Mouse (Mus musculus): ENCODE data around the gene Papolb. TPM values are rescaled to one million over a fixed set of nuclear protein-coding genes. Genes with fewer than 3 reads are reported as not detected.

Papolb gene
- polyA plus RNA-seq, 1 experiment from 2014 or later = 0.27 TPM

DNA sequence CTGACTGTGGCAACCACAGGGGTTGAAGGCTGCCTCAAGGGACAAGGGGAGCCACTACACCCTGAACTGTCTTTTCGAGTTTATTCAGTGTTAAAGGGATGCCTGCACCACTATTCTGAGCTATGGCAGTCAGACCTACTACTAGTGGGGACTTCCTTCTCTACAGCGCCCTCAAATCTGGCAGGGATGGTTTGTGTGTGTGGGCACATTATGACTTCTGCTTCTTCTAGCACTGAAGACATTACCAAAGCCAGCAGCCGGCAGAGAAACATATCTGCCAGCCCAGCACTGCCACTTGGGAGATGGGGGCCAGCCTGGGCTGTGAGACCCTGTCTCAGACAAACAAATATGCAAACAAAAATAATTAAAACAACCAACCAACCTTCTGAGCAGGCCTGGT lies 25.7 kb downstream of the Papolb start:
- H3K9ac ChIP-seq (replicated peaks; ENCODE audit: low read depth, low read length) = no peak overlapping the region
- H3K4me3 ChIP-seq (replicated peaks; ENCODE audit: low read length) = no peak overlapping the region
- peaks cover 3% of the 10 kb centered on the region for H3K4me1 ChIP-seq (replicated peaks; ENCODE audit: control insufficient read depth, insufficient read depth, low read length)
- no peak overlapping the region for H3K4me2 ChIP-seq (ENCODE audit: low read length)
- no peak for ATAC-seq
- WGBS = 82% methylated on average over 3 of the region's 3 CpGs
- H3K36me3 ChIP-seq (ENCODE audit: control insufficient read depth, insufficient read depth) = no peaks in the 10 kb centered on the region
- H3K27me3 ChIP-seq (replicated peaks; ENCODE audit: control insufficient read depth, insufficient read depth, low read length) = no peaks in the 10 kb centered on the region
- no peak overlapping the region for H3K27ac ChIP-seq (ENCODE audit: low read length)
- no peaks in the 10 kb centered on the region for H3K9me3 ChIP-seq (ENCODE audit: control insufficient read depth, low read length)

DNA sequence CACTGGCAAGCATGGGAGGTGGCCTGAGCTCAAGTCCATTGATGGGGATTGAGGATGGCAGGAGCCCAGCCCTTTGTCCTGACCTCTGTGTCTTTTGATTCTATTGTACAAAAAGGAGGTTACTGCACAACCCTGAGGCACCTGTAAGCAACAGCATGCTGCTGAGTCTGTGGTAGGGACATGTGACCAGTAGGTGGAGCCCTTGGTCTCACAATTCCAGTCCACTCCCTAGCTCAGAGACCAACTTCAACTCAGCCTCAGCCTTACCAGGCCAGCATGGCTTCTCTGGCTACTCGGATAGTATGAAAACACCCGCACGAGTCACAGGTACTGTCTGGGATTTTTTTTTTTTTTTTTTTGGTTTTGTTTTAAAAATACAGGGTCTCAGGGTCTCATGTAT lies 27.5 kb downstream of the Papolb start:
- H3K9ac ChIP-seq (replicated peaks; ENCODE audit: low read depth, low read length) = no peak overlapping the region
- no peak overlapping the region for H3K4me2 ChIP-seq (ENCODE audit: low read length)
- H3K4me1 ChIP-seq (replicated peaks; ENCODE audit: control insufficient read depth, insufficient read depth, low read length) = no peaks in the 10 kb centered on the region
- H3K27me3 ChIP-seq (replicated peaks; ENCODE audit: control insufficient read depth, insufficient read depth, low read length) = no peaks in the 10 kb centered on the region
- WGBS = 2% methylated on average over 3 of the region's 3 CpGs
- H3K4me3 ChIP-seq (replicated peaks; ENCODE audit: low read length) = no peak overlapping the region
- no peaks in the 10 kb centered on the region for H3K36me3 ChIP-seq (ENCODE audit: control insufficient read depth, insufficient read depth)
- ATAC-seq = peak; percentile 92
- no peaks in the 10 kb centered on the region for H3K9me3 ChIP-seq (ENCODE audit: control insufficient read depth, low read length)
- H3K27ac ChIP-seq (ENCODE audit: low read length) = no peak overlapping the region

DNA sequence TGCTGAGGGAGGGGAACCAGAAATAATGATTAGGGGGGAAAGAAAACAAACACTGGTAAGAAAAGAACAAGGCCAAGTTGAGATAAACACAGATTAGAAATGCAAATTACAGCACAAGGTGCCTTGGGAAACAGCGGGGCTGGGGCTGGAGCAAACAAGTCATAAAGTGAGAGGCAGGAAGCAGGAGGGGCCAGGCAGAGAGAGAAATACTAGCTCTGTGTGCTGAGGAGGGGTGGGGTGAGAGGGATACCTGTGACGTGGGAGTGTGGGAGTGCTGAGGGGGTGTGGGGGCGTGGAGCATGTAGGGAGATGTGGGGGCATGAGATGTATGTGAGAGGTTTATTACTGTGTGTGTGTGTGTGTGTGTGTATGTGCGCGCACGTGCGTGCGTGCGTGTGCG lies 29.0 kb downstream of the Papolb start:
- no peak overlapping the region for H3K27ac ChIP-seq (ENCODE audit: low read length)
- no peaks in the 10 kb centered on the region for H3K27me3 ChIP-seq (replicated peaks; ENCODE audit: control insufficient read depth, insufficient read depth, low read length)
- no peaks in the 10 kb centered on the region for H3K36me3 ChIP-seq (ENCODE audit: control insufficient read depth, insufficient read depth)
- H3K9ac ChIP-seq (replicated peaks; ENCODE audit: low read depth, low read length) = no peak overlapping the region
- no peaks in the 10 kb centered on the region for H3K9me3 ChIP-seq (ENCODE audit: control insufficient read depth, low read length)
- 79% methylated on average over 10 of the region's 10 CpGs for WGBS
- H3K4me3 ChIP-seq (replicated peaks; ENCODE audit: low read length) = no peak overlapping the region
- ATAC-seq = no peak
- H3K4me2 ChIP-seq (ENCODE audit: low read length) = no peak overlapping the region
- H3K4me1 ChIP-seq (replicated peaks; ENCODE audit: control insufficient read depth, insufficient read depth, low read length) = no peaks in the 10 kb centered on the region

DNA sequence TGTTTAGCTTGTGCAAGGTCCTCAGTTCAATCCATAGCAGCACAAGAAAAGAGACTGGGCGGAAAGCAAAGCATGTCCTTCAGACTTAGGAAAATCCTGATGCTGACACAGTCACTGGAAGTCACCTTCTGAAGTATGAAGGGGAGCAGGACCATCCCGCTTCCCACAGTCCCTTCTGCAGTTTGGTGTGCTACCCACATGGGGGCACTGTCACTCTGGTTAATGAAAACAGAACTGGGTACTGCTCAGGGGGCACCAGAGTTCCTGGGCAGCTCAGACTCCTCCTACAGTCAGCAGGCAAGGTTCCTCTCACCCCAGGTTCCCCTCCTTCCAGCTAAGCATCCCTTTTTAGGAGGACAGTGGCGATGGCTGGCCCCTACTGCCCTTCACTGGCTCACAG lies 30.9 kb downstream of the Papolb start:
- Histone ChIP-seq H3K4me2 (ENCODE audit: low read length) (no peak overlapping the region), H3K9me3 (ENCODE audit: control insufficient read depth, low read length) (no peaks in the 10 kb centered on the region), H3K36me3 (ENCODE audit: control insufficient read depth, insufficient read depth) (no peaks in the 10 kb centered on the region), H3K4me3 (replicated peaks; ENCODE audit: low read length) (no peak overlapping the region), H3K9ac (replicated peaks; ENCODE audit: low read depth, low read length) (no peak overlapping the region), H3K27me3 (replicated peaks; ENCODE audit: control insufficient read depth, insufficient read depth, low read length) (no peaks in the 10 kb centered on the region), H3K27ac (ENCODE audit: low read length) (no peak overlapping the region), H3K4me1 (replicated peaks; ENCODE audit: control insufficient read depth, insufficient read depth, low read length) (no peaks in the 10 kb centered on the region)
- ATAC-seq = peak; percentile 29; the same call in 1 of the 2 replicates
- WGBS = 26% methylated on average over 3 of the region's 3 CpGs

DNA sequence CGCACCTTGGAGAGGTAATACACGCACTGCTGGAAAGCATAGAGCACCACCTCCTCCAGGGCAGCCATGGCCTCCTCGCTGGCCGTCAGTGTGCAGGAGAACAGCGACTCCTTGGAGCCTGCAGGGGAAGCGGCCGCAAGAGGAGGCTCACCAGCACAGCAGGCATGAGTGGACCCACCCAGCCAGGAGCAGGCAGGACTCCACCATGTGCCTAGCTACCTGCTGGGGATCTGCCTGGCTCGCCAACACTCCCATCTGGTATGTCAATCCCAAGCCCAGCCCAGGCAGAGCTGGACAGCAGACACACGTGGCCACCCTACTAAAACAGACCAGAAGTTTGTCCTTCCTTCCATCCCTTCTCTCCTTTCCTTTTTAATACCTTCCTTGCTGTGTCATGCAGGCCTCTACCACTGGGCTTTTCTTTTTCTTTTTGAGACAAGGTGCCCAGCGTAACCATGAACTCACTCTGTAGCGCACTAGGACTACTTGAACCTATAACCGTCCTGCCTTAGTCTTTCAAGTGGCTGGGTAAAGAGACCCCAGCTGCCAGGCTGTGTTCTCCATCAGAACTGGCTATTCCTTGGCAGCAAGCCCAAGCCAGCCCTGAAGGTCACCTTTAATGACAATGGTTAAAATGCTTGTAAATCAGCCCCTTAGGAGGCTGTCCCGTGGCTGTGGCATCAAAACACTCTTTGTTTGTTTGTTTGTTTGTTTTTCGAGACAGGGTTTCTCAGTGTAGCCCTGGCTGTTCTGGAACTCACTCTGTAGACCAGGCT lies 34.4 kb downstream of the Papolb start:
- H3K9me3 ChIP-seq (ENCODE audit: control insufficient read depth, low read length) = no peaks in the 10 kb centered on the region
- no peaks in the 10 kb centered on the region for H3K4me1 ChIP-seq (replicated peaks; ENCODE audit: control insufficient read depth, insufficient read depth, low read length)
- no peak overlapping the region for H3K4me2 ChIP-seq (ENCODE audit: low read length)
- H3K4me3 ChIP-seq (replicated peaks; ENCODE audit: low read length) = no peak overlapping the region
- no peaks in the 10 kb centered on the region for H3K27me3 ChIP-seq (replicated peaks; ENCODE audit: control insufficient read depth, insufficient read depth, low read length)
- H3K36me3 ChIP-seq (ENCODE audit: control insufficient read depth, insufficient read depth) = no peaks in the 10 kb centered on the region
- no peak overlapping the region for H3K27ac ChIP-seq (ENCODE audit: low read length)
- ATAC-seq = no peak
- WGBS = 45% methylated on average over 14 of the region's 14 CpGs
- H3K9ac ChIP-seq (replicated peaks; ENCODE audit: low read depth, low read length) = no peak overlapping the region

GRCm38 (mm10) chr5:142493307-142493706 lies 36.6 kb downstream of the Papolb start:
- H3K27me3 ChIP-seq (replicated peaks; ENCODE audit: control insufficient read depth, insufficient read depth, low read length) = no peaks in the 10 kb centered on the region
- no peak for ATAC-seq
- H3K9me3 ChIP-seq (ENCODE audit: control insufficient read depth, low read length) = no peaks in the 10 kb centered on the region
- no peaks in the 10 kb centered on the region for H3K36me3 ChIP-seq (ENCODE audit: control insufficient read depth, insufficient read depth)
- H3K4me3 ChIP-seq (replicated peaks; ENCODE audit: low read length) = no peak overlapping the region
- WGBS = 91% methylated on average over 3 of the region's 3 CpGs
- no peak overlapping the region for H3K4me2 ChIP-seq (ENCODE audit: low read length)
- no peaks in the 10 kb centered on the region for H3K4me1 ChIP-seq (replicated peaks; ENCODE audit: control insufficient read depth, insufficient read depth, low read length)
- H3K9ac ChIP-seq (replicated peaks; ENCODE audit: low read depth, low read length) = no peak overlapping the region
- no peak overlapping the region for H3K27ac ChIP-seq (ENCODE audit: low read length)

GRCm38 (mm10) chr5:142489955-142490707 lies 39.7 kb downstream of the Papolb start:
- ATAC-seq = no peak
- no peak overlapping the region for H3K9ac ChIP-seq (replicated peaks; ENCODE audit: low read depth, low read length)
- H3K36me3 ChIP-seq (ENCODE audit: control insufficient read depth, insufficient read depth) = no peaks in the 10 kb centered on the region
- H3K4me2 ChIP-seq (ENCODE audit: low read length) = no peak overlapping the region
- no peaks in the 10 kb centered on the region for H3K9me3 ChIP-seq (ENCODE audit: control insufficient read depth, low read length)
- H3K4me1 ChIP-seq (replicated peaks; ENCODE audit: control insufficient read depth, insufficient read depth, low read length) = no peaks in the 10 kb centered on the region
- H3K27ac ChIP-seq (ENCODE audit: low read length) = no peak overlapping the region
- 73% methylated on average over 9 of the region's 9 CpGs for WGBS
- H3K27me3 ChIP-seq (replicated peaks; ENCODE audit: control insufficient read depth, insufficient read depth, low read length) = no peaks in the 10 kb centered on the region
- H3K4me3 ChIP-seq (replicated peaks; ENCODE audit: low read length) = no peak overlapping the region

DNA sequence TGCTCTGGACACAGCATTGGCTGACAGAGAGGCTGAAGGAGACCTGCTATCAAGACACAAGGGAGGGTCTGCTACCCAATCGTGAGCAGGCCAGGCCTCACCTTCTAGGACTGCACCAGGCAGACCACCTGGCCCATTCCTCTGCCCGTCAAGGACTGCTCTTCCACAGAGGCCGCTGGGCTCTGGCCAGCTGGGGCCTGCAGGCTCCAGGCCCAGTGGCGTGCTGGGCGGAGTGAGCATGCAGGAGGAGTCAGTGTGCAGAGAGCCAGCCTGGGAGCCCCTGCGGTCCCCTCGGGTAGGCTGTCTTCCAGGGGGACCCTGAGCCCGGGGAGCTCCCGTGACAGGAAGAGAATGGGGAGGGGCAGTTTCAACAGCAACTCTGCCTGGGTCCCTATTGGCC lies 43.2 kb downstream of the Papolb start:
- no peak for ATAC-seq
- Histone ChIP-seq H3K4me1 (replicated peaks; ENCODE audit: control insufficient read depth, insufficient read depth, low read length) (no peaks in the 10 kb centered on the region), H3K9ac (replicated peaks; ENCODE audit: low read depth, low read length) (no peak overlapping the region), H3K27me3 (replicated peaks; ENCODE audit: control insufficient read depth, insufficient read depth, low read length) (no peaks in the 10 kb centered on the region), H3K4me3 (replicated peaks; ENCODE audit: low read length) (no peak overlapping the region), H3K36me3 (ENCODE audit: control insufficient read depth, insufficient read depth) (no peaks in the 10 kb centered on the region), H3K27ac (ENCODE audit: low read length) (no peak overlapping the region), H3K9me3 (ENCODE audit: control insufficient read depth, low read length) (no peaks in the 10 kb centered on the region), H3K4me2 (ENCODE audit: low read length) (no peak overlapping the region)
- 69% methylated on average over 9 of the region's 9 CpGs for WGBS

DNA sequence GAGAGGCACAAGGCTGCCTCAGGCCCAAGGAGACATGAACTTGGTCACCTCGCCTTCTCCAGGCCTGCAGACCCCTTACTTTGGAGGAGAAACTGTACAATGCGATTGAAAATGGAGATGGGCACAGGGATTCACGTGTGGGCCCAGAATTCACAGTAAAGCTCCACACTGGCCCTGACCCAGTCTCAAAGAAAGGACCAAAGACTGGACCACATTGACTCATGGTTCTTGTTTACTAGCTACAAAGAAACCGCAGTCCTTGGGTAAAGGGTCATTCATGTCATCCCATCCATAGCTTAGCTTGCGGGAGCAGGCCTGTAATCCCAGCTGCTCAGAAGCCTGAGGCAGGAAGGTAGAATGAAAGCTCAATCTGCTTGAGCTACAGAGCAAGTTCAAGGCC lies 46.3 kb downstream of the Papolb start:
- peaks cover 8% of the 10 kb centered on the region for H3K4me1 ChIP-seq (replicated peaks; ENCODE audit: control insufficient read depth, insufficient read depth, low read length)
- no peak for ATAC-seq
- no peak overlapping the region for H3K27ac ChIP-seq (ENCODE audit: low read length)
- H3K4me2 ChIP-seq (ENCODE audit: low read length) = no peak overlapping the region
- no peaks in the 10 kb centered on the region for H3K36me3 ChIP-seq (ENCODE audit: control insufficient read depth, insufficient read depth)
- no peaks in the 10 kb centered on the region for H3K27me3 ChIP-seq (replicated peaks; ENCODE audit: control insufficient read depth, insufficient read depth, low read length)
- no peak overlapping the region for H3K4me3 ChIP-seq (replicated peaks; ENCODE audit: low read length)
- 89% methylated on average over 5 of the region's 5 CpGs for WGBS
- H3K9me3 ChIP-seq (ENCODE audit: control insufficient read depth, low read length) = no peaks in the 10 kb centered on the region
- no peak overlapping the region for H3K9ac ChIP-seq (replicated peaks; ENCODE audit: low read depth, low read length)

All from forebrain, embryonic 16.5 days (tissue).